Comparison of ENCODE assay signal across 9 mouse cellular contexts in genomic region chr6:72473264-72474041, GRCm38 (mm10). TPM values are rescaled to one million over a fixed set of nuclear protein-coding genes. Genes with fewer than 3 reads are reported as not detected.
DNase-seq lines count a peak whose midpoint lies in the region; ATAC-seq lines count a peak whose summit lies in the region.
"Had no signal": no experiment of that assay in that cellular context is flagged by ENCODE, and none has a peak within 500 bp of the region (broad histone marks: within the 10 kb centered on the region; RNA-seq: fewer than 3 reads in every experiment).

No protein-coding gene starts in this region.

- no peaks in the 10 kb centered on the region for H3K4me1 ChIP-seq in hindbrain, embryonic 16.5 days (ENCODE audit: control insufficient read depth, insufficient read depth, low read depth, low read length)
- H3K4me1 ChIP-seq in hindbrain, embryonic 10.5 days (replicated peaks): peaks cover 6% of the 10 kb centered on the region; the same call in 1 of the 2 replicates
- H3K4me1 ChIP-seq in embryonic facial prominence, embryonic 12.5 days: peaks cover 6% of the 10 kb centered on the region
- peaks cover 7% of the 10 kb centered on the region for H3K4me1 ChIP-seq in intestine, embryonic 16.5 days (ENCODE audit: control insufficient read depth, insufficient read depth, low read length)
- H3K4me1 ChIP-seq in forebrain, embryonic 11.5 days (replicated peaks; ENCODE audit: control insufficient read depth, insufficient read depth, low read length): no peaks in the 10 kb centered on the region

- H3K9me3 ChIP-seq in hindbrain, embryonic 16.5 days (ENCODE audit: control insufficient read depth, low read length): no peaks in the 10 kb centered on the region
- no peaks in the 10 kb centered on the region for H3K9me3 ChIP-seq in hindbrain, embryonic 10.5 days
- no peaks in the 10 kb centered on the region for H3K9me3 ChIP-seq in embryonic facial prominence, embryonic 12.5 days
- no peaks in the 10 kb centered on the region for H3K9me3 ChIP-seq in intestine, embryonic 16.5 days (ENCODE audit: control insufficient read depth, low read length)
- H3K9me3 ChIP-seq in forebrain, embryonic 11.5 days (ENCODE audit: control insufficient read depth, low read length): no peaks in the 10 kb centered on the region

- no peak overlapping the region for H3K9ac ChIP-seq in hindbrain, embryonic 16.5 days (ENCODE audit: low read depth, low read length)
- H3K9ac ChIP-seq in embryonic facial prominence, embryonic 12.5 days: no peak overlapping the region
- no peak overlapping the region for H3K9ac ChIP-seq in intestine, embryonic 16.5 days (ENCODE audit: low read depth, low read length)
- no peak overlapping the region for H3K9ac ChIP-seq in forebrain, embryonic 11.5 days (ENCODE audit: low read length)

- H3K4me3 ChIP-seq in hindbrain, embryonic 16.5 days (ENCODE audit: low read length): no peak overlapping the region
- no peak overlapping the region for H3K4me3 ChIP-seq in hindbrain, embryonic 10.5 days
- H3K4me3 ChIP-seq in embryonic facial prominence, embryonic 12.5 days: no peak overlapping the region
- H3K4me3 ChIP-seq in intestine, embryonic 16.5 days (ENCODE audit: low read length): no peak overlapping the region
- no peak overlapping the region for H3K4me3 ChIP-seq in forebrain, embryonic 11.5 days (ENCODE audit: low read depth, low read length)

- no peak overlapping the region for H3K4me2 ChIP-seq in hindbrain, embryonic 16.5 days (ENCODE audit: low read length)
- H3K4me2 ChIP-seq in embryonic facial prominence, embryonic 12.5 days (replicated peaks): no peak overlapping the region
- H3K4me2 ChIP-seq in intestine, embryonic 16.5 days (ENCODE audit: low read depth, low read length): no peak overlapping the region
- no peak overlapping the region for H3K4me2 ChIP-seq in forebrain, embryonic 11.5 days (ENCODE audit: low read depth, low read length, severe bottlenecking)

- 0 out of 2 replicates have a peak overlapping the region, but pooled peaks have one; percentile 34 for H3K27ac ChIP-seq in hindbrain, embryonic 16.5 days (ENCODE audit: low read depth, low read length)
- no peak overlapping the region for H3K27ac ChIP-seq in hindbrain, embryonic 10.5 days
- H3K27ac ChIP-seq in embryonic facial prominence, embryonic 12.5 days: no peak overlapping the region
- peak overlapping the region; percentile 40 for H3K27ac ChIP-seq in intestine, embryonic 16.5 days (ENCODE audit: low read length)
- H3K27ac ChIP-seq in forebrain, embryonic 11.5 days (ENCODE audit: low read depth, low read length): no peak overlapping the region

- DNase-seq in hindbrain, embryonic 10.5 days (ENCODE audit: low spot score): no peak
- no peak for DNase-seq in left cerebral cortex, adult 18-20 months (ENCODE audit: low spot score in 2 of 2)
- DNase-seq in forebrain, embryonic 11.5 days (ENCODE audit: low spot score): no peak

- H3K36me3 ChIP-seq in hindbrain, embryonic 16.5 days (ENCODE audit: control insufficient read depth, insufficient read depth, low read length): no peaks in the 10 kb centered on the region
- no peaks in the 10 kb centered on the region for H3K36me3 ChIP-seq in hindbrain, embryonic 10.5 days
- no peaks in the 10 kb centered on the region for H3K36me3 ChIP-seq in embryonic facial prominence, embryonic 12.5 days
- no peaks in the 10 kb centered on the region for H3K36me3 ChIP-seq in intestine, embryonic 16.5 days (ENCODE audit: control insufficient read depth, insufficient read depth, low read length)
- H3K36me3 ChIP-seq in forebrain, embryonic 11.5 days (ENCODE audit: control insufficient read depth, insufficient read depth, low read length): no peaks in the 10 kb centered on the region

- no peaks in the 10 kb centered on the region for H3K27me3 ChIP-seq in hindbrain, embryonic 16.5 days (replicated peaks; ENCODE audit: control insufficient read depth, insufficient read depth, low read length)
- H3K27me3 ChIP-seq in hindbrain, embryonic 10.5 days (ENCODE audit: insufficient read depth, poor library complexity, severe bottlenecking): no peaks in the 10 kb centered on the region
- H3K27me3 ChIP-seq in embryonic facial prominence, embryonic 12.5 days: no peaks in the 10 kb centered on the region
- no peaks in the 10 kb centered on the region for H3K27me3 ChIP-seq in intestine, embryonic 16.5 days (replicated peaks; ENCODE audit: control insufficient read depth, insufficient read depth, low read length)
- H3K27me3 ChIP-seq in forebrain, embryonic 11.5 days (ENCODE audit: control insufficient read depth, insufficient read depth, low read length): no peaks in the 10 kb centered on the region

- 66% methylated on average over 14 of the region's 14 CpGs for WGBS in hindbrain, embryonic 16.5 days
- WGBS in hindbrain, embryonic 10.5 days: 69% methylated on average over 14 of the region's 14 CpGs
- 49% methylated on average over 14 of the region's 14 CpGs for whole genome bisulfite sequencing in embryonic facial prominence, embryonic 12.5 days
- WGBS in intestine, embryonic 16.5 days: 53% methylated on average over 14 of the region's 14 CpGs
- WGBS in forebrain, embryonic 11.5 days: 70% methylated on average over 14 of the region's 14 CpGs

- ATAC-seq in hindbrain, embryonic 16.5 days: peak; percentile 42; the same call in 1 of the 2 replicates
- 0 out of 2 replicates have a peak, but pooled peaks have one; percentile 56 for ATAC-seq in embryonic facial prominence, embryonic 12.5 days (ENCODE audit: insufficient number of reproducible peaks, insufficient read depth, low FRiP score, low TSS enrichment)
- ATAC-seq in intestine, embryonic 16.5 days: peak; percentile 75
- 0 out of 2 replicates have a peak, but pooled peaks have one; percentile 30 for ATAC-seq in megakaryocyte-erythroid progenitor cell, adult 5-6 weeks (replicated peaks; ENCODE audit: low FRiP score, low TSS enrichment, poor library complexity, severe bottlenecking)
- no peak for ATAC-seq in erythroid progenitor cell, adult 5-6 weeks (replicated peaks; ENCODE audit: low FRiP score, poor library complexity, severe bottlenecking)
- no peak for ATAC-seq in forebrain, embryonic 11.5 days (replicated peaks; ENCODE audit: low FRiP score)

RNA-seq across cellular contexts. Expression of gene Mat2a, which starts 34.1 kb away (rescaled TPM):
- polyA plus RNA-seq in hindbrain, embryonic 16.5 days (2015; fragmentation: Nextera tagmentation; extraction: Ambion mirVana): 300 and 327 TPM in 2 replicates
- 320 and 408 TPM in 2 replicates for polyA plus RNA-seq in hindbrain, embryonic 10.5 days (2016; fragmentation: Nextera tagmentation; extraction: Ambion mirVana)
- 387 and 404 TPM in 2 replicates for polyA plus RNA-seq in embryonic facial prominence, embryonic 12.5 days (2016; fragmentation: Nextera tagmentation; extraction: Ambion mirVana)
- 268 and 293 TPM in 2 replicates for polyA plus RNA-seq in intestine, embryonic 16.5 days (2015; fragmentation: Nextera tagmentation; extraction: Ambion mirVana)
- 555 and 732 TPM in 2 replicates for total RNA-seq in megakaryocyte-erythroid progenitor cell, adult 5-6 weeks (2014; fragmentation: Nextera tagmentation)
- 235 and 332 TPM in 2 replicates for total RNA-seq in megakaryocyte-erythroid progenitor cell, adult 5-6 weeks (2017)
- total RNA-seq in left cerebral cortex, adult 18-20 months (2021): 100 to 1,000 TPM; 172 to 199 TPM
- total RNA-seq in erythroid progenitor cell, adult 5-6 weeks (2015; ENCODE audit: low replicate concordance): 299 and 345 TPM in 2 replicates
- total RNA-seq in erythroid progenitor cell, adult 5-6 weeks (2017; ENCODE audit: low replicate concordance): 107 TPM in 2 replicates
- 504 and 506 TPM in 2 replicates for polyA plus RNA-seq in forebrain, embryonic 11.5 days (2014; fragmentation: Nextera tagmentation; extraction: Ambion mirVana)

RNA-seq across cellular contexts. Expression of gene Sh2d6, which starts 48.1 kb away (rescaled TPM):
- polyA plus RNA-seq in hindbrain, embryonic 16.5 days (2015; fragmentation: Nextera tagmentation; extraction: Ambion mirVana): 0.29 and 0.36 TPM in 2 replicates
- 0.15 and 0.21 TPM in 2 replicates for polyA plus RNA-seq in hindbrain, embryonic 10.5 days (2016; fragmentation: Nextera tagmentation; extraction: Ambion mirVana)
- not detected in 2 replicates for polyA plus RNA-seq in embryonic facial prominence, embryonic 12.5 days (2016; fragmentation: Nextera tagmentation; extraction: Ambion mirVana)
- 0.32 and 0.42 TPM in 2 replicates for polyA plus RNA-seq in intestine, embryonic 16.5 days (2015; fragmentation: Nextera tagmentation; extraction: Ambion mirVana)
- not detected in 2 replicates for total RNA-seq in megakaryocyte-erythroid progenitor cell, adult 5-6 weeks (2014; fragmentation: Nextera tagmentation)
- total RNA-seq in megakaryocyte-erythroid progenitor cell, adult 5-6 weeks (2017): not detected in 2 replicates
- under 1 TPM; 0.56 to 0.61 TPM for total RNA-seq in left cerebral cortex, adult 18-20 months (2021)
- not detected in 2 replicates for total RNA-seq in erythroid progenitor cell, adult 5-6 weeks (2015; ENCODE audit: low replicate concordance)
- not detected in 2 replicates for total RNA-seq in erythroid progenitor cell, adult 5-6 weeks (2017; ENCODE audit: low replicate concordance)
- 0.36 and 0.51 TPM in 2 replicates for polyA plus RNA-seq in forebrain, embryonic 11.5 days (2014; fragmentation: Nextera tagmentation; extraction: Ambion mirVana)
- total RNA-seq: MEL had no signal

RNA-seq across cellular contexts. Expression of gene Ggcx, which starts 59.3 kb away (rescaled TPM):
- polyA plus RNA-seq in hindbrain, embryonic 16.5 days (2015; fragmentation: Nextera tagmentation; extraction: Ambion mirVana): 15.8 and 18.5 TPM in 2 replicates
- polyA plus RNA-seq in hindbrain, embryonic 10.5 days (2016; fragmentation: Nextera tagmentation; extraction: Ambion mirVana): 18.5 and 19.6 TPM in 2 replicates
- polyA plus RNA-seq in embryonic facial prominence, embryonic 12.5 days (2016; fragmentation: Nextera tagmentation; extraction: Ambion mirVana): 34.4 and 38.5 TPM in 2 replicates
- polyA plus RNA-seq in intestine, embryonic 16.5 days (2015; fragmentation: Nextera tagmentation; extraction: Ambion mirVana): 20.3 and 23.7 TPM in 2 replicates
- total RNA-seq in megakaryocyte-erythroid progenitor cell, adult 5-6 weeks (2014; fragmentation: Nextera tagmentation): 8.6 and 11.3 TPM in 2 replicates
- 3.7 and 11.2 TPM in 2 replicates for total RNA-seq in megakaryocyte-erythroid progenitor cell, adult 5-6 weeks (2017)
- 10 to 100 TPM; 21.7 to 24.4 TPM for total RNA-seq in left cerebral cortex, adult 18-20 months (2021)
- 1.4 and 7.1 TPM in 2 replicates for total RNA-seq in erythroid progenitor cell, adult 5-6 weeks (2015; ENCODE audit: low replicate concordance)
- 2.6 and 5.9 TPM in 2 replicates for total RNA-seq in erythroid progenitor cell, adult 5-6 weeks (2017; ENCODE audit: low replicate concordance)
- 11.7 and 13.5 TPM in 2 replicates for polyA plus RNA-seq in forebrain, embryonic 11.5 days (2014; fragmentation: Nextera tagmentation; extraction: Ambion mirVana)

Comparison
In these comparisons a context has a peak if more than half of its experiments do, and no peak if none do; other contexts are left out.
1. H3K27ac ChIP-seq: peak in hindbrain, embryonic 16.5 days (single experiment) and intestine, embryonic 16.5 days (single experiment); none in hindbrain, embryonic 10.5 days (single experiment), embryonic facial prominence, embryonic 12.5 days (single experiment) and forebrain, embryonic 11.5 days (single experiment).
2. ATAC-seq: peak in hindbrain, embryonic 16.5 days (single experiment), embryonic facial prominence, embryonic 12.5 days (single experiment), intestine, embryonic 16.5 days (single experiment) and megakaryocyte-erythroid progenitor cell, adult 5-6 weeks (single experiment); none in erythroid progenitor cell, adult 5-6 weeks (single experiment) and forebrain, embryonic 11.5 days (single experiment).